Mouse (Mus musculus): ENCODE results near the gene Nos1ap. TPM values are rescaled to one million over a fixed set of nuclear protein-coding genes. Genes with fewer than 3 reads are reported as not detected.
A peak's percentile ranks its signal among the peaks of the same experiment; 100 is the strongest.

Nos1ap gene
- polyA plus RNA-seq, 1 experiment, result 20.0 TPM

- TF ChIP-seq POLR2A (IDR thresholded peaks at IDR 0.05; ENCODE audit: low read depth, low read length) (no peak), CTCF (conservative IDR thresholded peaks at IDR 0.05; ENCODE audit: insufficient read depth, insufficient read length, low read depth, low read length) (no peak)
- Histone ChIP-seq H3K4me3 (ENCODE audit: insufficient read depth, low read depth, low read length) (no peak overlapping the region), H3K27me3 (replicated peaks; ENCODE audit: control insufficient read depth, insufficient read depth, low read length) (no peaks in the 10 kb centered on the region), H3K4me1 (ENCODE audit: control insufficient read depth, insufficient read depth, low read length) (no peaks in the 10 kb centered on the region), H3K36me3 (ENCODE audit: control insufficient read depth, insufficient read depth, low read length) (no peaks in the 10 kb centered on the region), H3K27ac (ENCODE audit: insufficient read depth, low read depth, low read length) (no peak overlapping the region)
- WGBS, result 55% methylated on average over 5 of the region's 5 CpGs
- DNase-seq, result no peak
These were observed 33.3 kb upstream of the Nos1ap start for GRCm38 (mm10) chr1:170622934-170623333.

- Histone ChIP-seq H3K27me3 (replicated peaks; ENCODE audit: control insufficient read depth, insufficient read depth, low read length) (no peaks in the 10 kb centered on the region), H3K4me1 (ENCODE audit: control insufficient read depth, insufficient read depth, low read length) (no peaks in the 10 kb centered on the region), H3K36me3 (ENCODE audit: control insufficient read depth, insufficient read depth, low read length) (no peaks in the 10 kb centered on the region), H3K4me3 (ENCODE audit: insufficient read depth, low read depth, low read length) (no peak overlapping the region), H3K27ac (ENCODE audit: insufficient read depth, low read depth, low read length) (no peak overlapping the region)
- DNase-seq, result no peak
- 89% methylated on average over 2 of the region's 2 CpGs for WGBS
- no peak for TF ChIP-seq POLR2A (IDR thresholded peaks at IDR 0.05; ENCODE audit: low read depth, low read length)
- TF ChIP-seq CTCF (conservative IDR thresholded peaks at IDR 0.05; ENCODE audit: insufficient read depth, insufficient read length, low read depth, low read length), result no peak
These were observed 30.2 kb upstream of the Nos1ap start for GRCm38 (mm10) chr1:170619686-170620374.

GRCm38 (mm10) chr1:170612968-170613872 is 23.6 kb upstream of the Nos1ap start:
- Histone ChIP-seq H3K4me3 (ENCODE audit: insufficient read depth, low read depth, low read length) (no peak overlapping the region), H3K36me3 (ENCODE audit: control insufficient read depth, insufficient read depth, low read length) (no peaks in the 10 kb centered on the region), H3K27me3 (replicated peaks; ENCODE audit: control insufficient read depth, insufficient read depth, low read length) (no peaks in the 10 kb centered on the region), H3K4me1 (ENCODE audit: control insufficient read depth, insufficient read depth, low read length) (no peaks in the 10 kb centered on the region), H3K27ac (ENCODE audit: insufficient read depth, low read depth, low read length) (no peak overlapping the region)
- DNase-seq, result peak; percentile 70
- WGBS, result 56% methylated on average over 18 of the region's 18 CpGs
- no peak for TF ChIP-seq POLR2A (IDR thresholded peaks at IDR 0.05; ENCODE audit: low read depth, low read length)
- TF ChIP-seq CTCF (conservative IDR thresholded peaks at IDR 0.05; ENCODE audit: insufficient read depth, insufficient read length, low read depth, low read length), result peak; percentile 93

- Histone ChIP-seq H3K36me3 (ENCODE audit: control insufficient read depth, insufficient read depth, low read length) (no peaks in the 10 kb centered on the region), H3K27ac (ENCODE audit: insufficient read depth, low read depth, low read length) (no peak overlapping the region), H3K4me1 (ENCODE audit: control insufficient read depth, insufficient read depth, low read length) (no peaks in the 10 kb centered on the region), H3K4me3 (ENCODE audit: insufficient read depth, low read depth, low read length) (no peak overlapping the region), H3K27me3 (replicated peaks; ENCODE audit: control insufficient read depth, insufficient read depth, low read length) (no peaks in the 10 kb centered on the region)
- DNase-seq, result no peak
- 95% methylated on average over 3 of the region's 3 CpGs for WGBS
- TF ChIP-seq POLR2A (IDR thresholded peaks at IDR 0.05; ENCODE audit: low read depth, low read length) (no peak), CTCF (conservative IDR thresholded peaks at IDR 0.05; ENCODE audit: insufficient read depth, insufficient read length, low read depth, low read length) (no peak)
These were observed 22.0 kb upstream of the Nos1ap start for GRCm38 (mm10) chr1:170611631-170612030.

GRCm38 (mm10) chr1:170610695-170611094 is 21.0 kb upstream of the Nos1ap start:
- Histone ChIP-seq H3K4me1 (ENCODE audit: control insufficient read depth, insufficient read depth, low read length) (no peaks in the 10 kb centered on the region), H3K27ac (ENCODE audit: insufficient read depth, low read depth, low read length) (no peak overlapping the region), H3K36me3 (ENCODE audit: control insufficient read depth, insufficient read depth, low read length) (no peaks in the 10 kb centered on the region), H3K27me3 (replicated peaks; ENCODE audit: control insufficient read depth, insufficient read depth, low read length) (no peaks in the 10 kb centered on the region), H3K4me3 (ENCODE audit: insufficient read depth, low read depth, low read length) (no peak overlapping the region)
- 92% methylated on average over 3 of the region's 3 CpGs for WGBS
- TF ChIP-seq CTCF (conservative IDR thresholded peaks at IDR 0.05; ENCODE audit: insufficient read depth, insufficient read length, low read depth, low read length) (no peak), POLR2A (IDR thresholded peaks at IDR 0.05; ENCODE audit: low read depth, low read length) (no peak)
- DNase-seq, result no peak

- no peaks in the 10 kb centered on the region for H3K4me1 ChIP-seq (ENCODE audit: control insufficient read depth, insufficient read depth, low read length)
- WGBS, result 92% methylated on average over 3 of the region's 3 CpGs
- no peaks in the 10 kb centered on the region for H3K27me3 ChIP-seq (replicated peaks; ENCODE audit: control insufficient read depth, insufficient read depth, low read length)
- no peak overlapping the region for H3K27ac ChIP-seq (ENCODE audit: insufficient read depth, low read depth, low read length)
- H3K36me3 ChIP-seq (ENCODE audit: control insufficient read depth, insufficient read depth, low read length), result no peaks in the 10 kb centered on the region
- TF ChIP-seq CTCF (conservative IDR thresholded peaks at IDR 0.05; ENCODE audit: insufficient read depth, insufficient read length, low read depth, low read length), result no peak
- TF ChIP-seq POLR2A (IDR thresholded peaks at IDR 0.05; ENCODE audit: low read depth, low read length), result no peak
- no peak for DNase-seq
- no peak overlapping the region for H3K4me3 ChIP-seq (ENCODE audit: insufficient read depth, low read depth, low read length)
These were observed 20.6 kb upstream of the Nos1ap start for GRCm38 (mm10) chr1:170610289-170610688.

GRCm38 (mm10) chr1:170609872-170610271 is 20.2 kb upstream of the Nos1ap start:
- Histone ChIP-seq H3K4me1 (ENCODE audit: control insufficient read depth, insufficient read depth, low read length) (no peaks in the 10 kb centered on the region), H3K36me3 (ENCODE audit: control insufficient read depth, insufficient read depth, low read length) (no peaks in the 10 kb centered on the region), H3K27me3 (replicated peaks; ENCODE audit: control insufficient read depth, insufficient read depth, low read length) (no peaks in the 10 kb centered on the region), H3K27ac (ENCODE audit: insufficient read depth, low read depth, low read length) (no peak overlapping the region), H3K4me3 (ENCODE audit: insufficient read depth, low read depth, low read length) (no peak overlapping the region)
- WGBS, result 87% methylated on average over 7 of the region's 7 CpGs
- no peak for TF ChIP-seq POLR2A (IDR thresholded peaks at IDR 0.05; ENCODE audit: low read depth, low read length)
- TF ChIP-seq CTCF (conservative IDR thresholded peaks at IDR 0.05; ENCODE audit: insufficient read depth, insufficient read length, low read depth, low read length), result no peak
- DNase-seq, result no peak
